Mouse (Mus musculus) ES-CJ7 (cell line): ENCODE data around the gene Fndc3b.

Experiments
- DNase-seq: peaks from one replicate; pipeline ENCODE4 v3.0.0; 2011; ENCODE audit warnings: low read depth, low spot score

Fndc3b gene

GRCm38 (mm10) chr3:27709096-27709905 is 1.8 kb downstream of the Fndc3b start:
- DNase-seq: peak; percentile 9

GRCm38 (mm10) chr3:27708581-27708980 is 2.5 kb downstream of the Fndc3b start:
- DNase-seq: no peak

- DNase-seq: no peak
Observed at GRCm38 (mm10) chr3:27705761-27706160, 5.3 kb downstream of the Fndc3b start.

GRCm38 (mm10) chr3:27705056-27705455 is 6.1 kb downstream of the Fndc3b start:
- DNase-seq: no peak

- DNase-seq: no peak
Observed at GRCm38 (mm10) chr3:27704641-27705040, 6.5 kb downstream of the Fndc3b start.

GRCm38 (mm10) chr3:27703531-27703930 is 7.6 kb downstream of the Fndc3b start:
- peak; percentile 90 for DNase-seq

GRCm38 (mm10) chr3:27703081-27703480 is 8.0 kb downstream of the Fndc3b start:
- peak; percentile 51 for DNase-seq

GRCm38 (mm10) chr3:27698671-27699070 is 12.4 kb downstream of the Fndc3b start:
- DNase-seq: peak; percentile 25

GRCm38 (mm10) chr3:27696449-27696797 is 14.7 kb downstream of the Fndc3b start:
- no peak for DNase-seq

GRCm38 (mm10) chr3:27695612-27696448 is 15.3 kb downstream of the Fndc3b start:
- peak; percentile 35 for DNase-seq

GRCm38 (mm10) chr3:27694586-27694985 is 16.5 kb downstream of the Fndc3b start:
- no peak for DNase-seq

- DNase-seq: no peak
Observed at GRCm38 (mm10) chr3:27694111-27694510, 17.0 kb downstream of the Fndc3b start.

- DNase-seq: no peak
Observed at GRCm38 (mm10) chr3:27691486-27692160, 19.5 kb downstream of the Fndc3b start.

GRCm38 (mm10) chr3:27690030-27690429 is 21.1 kb downstream of the Fndc3b start:
- no peak for DNase-seq

- no peak for DNase-seq
Observed at GRCm38 (mm10) chr3:27689149-27689865, 21.8 kb downstream of the Fndc3b start.

GRCm38 (mm10) chr3:27686732-27687491 is 24.2 kb downstream of the Fndc3b start:
- DNase-seq: no peak

GRCm38 (mm10) chr3:27685650-27686208 is 25.4 kb downstream of the Fndc3b start:
- no peak for DNase-seq

GRCm38 (mm10) chr3:27685134-27685533 is 26.0 kb downstream of the Fndc3b start:
- DNase-seq: no peak

GRCm38 (mm10) chr3:27683374-27683773 is 27.7 kb downstream of the Fndc3b start:
- no peak for DNase-seq

GRCm38 (mm10) chr3:27677574-27677973 is 33.5 kb downstream of the Fndc3b start:
- no peak for DNase-seq
